Mouse (Mus musculus): ENCODE results near the gene Grin3b. TPM values are rescaled to one million over a fixed set of nuclear protein-coding genes. Genes with fewer than 3 reads are reported as not detected.

Grin3b gene
- total and polyA plus RNA-seq, 2 experiments from 2014 or later = 0.14 to 0.18 TPM

- H3K27ac ChIP-seq (ENCODE audit: low read depth, low read length) = no peak overlapping the region
- WGBS = 84% methylated on average over 10 of the region's 10 CpGs
- no peaks in the 10 kb centered on the region for H3K36me3 ChIP-seq (ENCODE audit: insufficient read depth)
- peaks cover 7% of the 10 kb centered on the region; the same call in 1 of the 2 replicates for H3K9me3 ChIP-seq (ENCODE audit: low read length)
- H3K4me2 ChIP-seq (ENCODE audit: low read depth) = no peak overlapping the region
- H3K9ac ChIP-seq = no peak overlapping the region
- TF ChIP-seq CTCF (IDR thresholded peaks at IDR 0.05; ENCODE audit: low read depth) = no peak
- no peak for DNase-seq
- H3K4me3 ChIP-seq (ENCODE audit: low read depth, low read length) = no peak overlapping the region
- H3K4me1 ChIP-seq (ENCODE audit: insufficient read depth) = no peaks in the 10 kb centered on the region
- no peak for ATAC-seq
- peaks cover 30% of the 10 kb centered on the region for H3K27me3 ChIP-seq (ENCODE audit: insufficient read depth, low read length)
Measured at GRCm38 (mm10) chr10:80015583-80015982, 45.1 kb downstream of the Grin3b start.

- Histone ChIP-seq H3K36me3 (ENCODE audit: insufficient read depth) (no peaks in the 10 kb centered on the region), H3K9ac (no peak within 1 kb of the TSS), H3K4me1 (ENCODE audit: insufficient read depth) (no peaks in the 10 kb centered on the region), H3K4me3 (ENCODE audit: low read depth, low read length) (no peak within 1 kb of the TSS), H3K27ac (ENCODE audit: low read depth, low read length) (no peak within 1 kb of the TSS), H3K27me3 (ENCODE audit: insufficient read depth, low read length) (peaks cover 31% of the 10 kb centered on the region), H3K4me2 (ENCODE audit: low read depth) (no peak within 1 kb of the TSS), H3K9me3 (ENCODE audit: low read length) (no peaks in the 10 kb centered on the region)
- DNase-seq = no peak
- ATAC-seq = no peak
- no peak for TF ChIP-seq CTCF (IDR thresholded peaks at IDR 0.05; ENCODE audit: low read depth)
- WGBS = 69% methylated on average over 11 of the region's 11 CpGs
Measured at GRCm38 (mm10) chr10:80016511-80016910, 46.0 kb downstream of the Grin3b start, which contains the start of gene Arhgap45. Gene Arhgap45 (plus strand): TSS chr10:80016653.

- Histone ChIP-seq H3K4me1 (ENCODE audit: insufficient read depth) (no peaks in the 10 kb centered on the region), H3K4me3 (ENCODE audit: low read depth, low read length) (no peak overlapping the region), H3K27me3 (ENCODE audit: insufficient read depth, low read length) (peaks cover 31% of the 10 kb centered on the region), H3K27ac (ENCODE audit: low read depth, low read length) (no peak overlapping the region), H3K4me2 (ENCODE audit: low read depth) (no peak overlapping the region), H3K9me3 (ENCODE audit: low read length) (no peaks in the 10 kb centered on the region), H3K9ac (no peak overlapping the region), H3K36me3 (ENCODE audit: insufficient read depth) (no peaks in the 10 kb centered on the region)
- WGBS = 88% methylated on average over 10 of the region's 10 CpGs
- ATAC-seq = no peak
- DNase-seq = no peak
- TF ChIP-seq CTCF (IDR thresholded peaks at IDR 0.05; ENCODE audit: low read depth) = no peak
Measured at GRCm38 (mm10) chr10:80016931-80017330, 46.4 kb downstream of the Grin3b start.

GRCm38 (mm10) chr10:80017361-80017760, 46.8 kb downstream of the Grin3b start:
- 79% methylated on average over 3 of the region's 3 CpGs for WGBS
- no peak for DNase-seq
- TF ChIP-seq CTCF (IDR thresholded peaks at IDR 0.05; ENCODE audit: low read depth) = no peak
- no peaks in the 10 kb centered on the region for H3K4me1 ChIP-seq (ENCODE audit: insufficient read depth)
- no peak overlapping the region for H3K27ac ChIP-seq (ENCODE audit: low read depth, low read length)
- H3K4me3 ChIP-seq (ENCODE audit: low read depth, low read length) = no peak overlapping the region
- peaks cover 31% of the 10 kb centered on the region for H3K27me3 ChIP-seq (ENCODE audit: insufficient read depth, low read length)
- H3K4me2 ChIP-seq (ENCODE audit: low read depth) = no peak overlapping the region
- ATAC-seq = no peak
- no peaks in the 10 kb centered on the region for H3K9me3 ChIP-seq (ENCODE audit: low read length)
- no peaks in the 10 kb centered on the region for H3K36me3 ChIP-seq (ENCODE audit: insufficient read depth)
- no peak overlapping the region for H3K9ac ChIP-seq

- H3K27ac ChIP-seq (ENCODE audit: low read depth, low read length) = no peak overlapping the region
- H3K4me1 ChIP-seq (ENCODE audit: insufficient read depth) = no peaks in the 10 kb centered on the region
- peaks cover 31% of the 10 kb centered on the region for H3K27me3 ChIP-seq (ENCODE audit: insufficient read depth, low read length)
- no peaks in the 10 kb centered on the region for H3K36me3 ChIP-seq (ENCODE audit: insufficient read depth)
- no peak for DNase-seq
- no peak for ATAC-seq
- TF ChIP-seq CTCF (IDR thresholded peaks at IDR 0.05; ENCODE audit: low read depth) = no peak
- no peak overlapping the region for H3K4me3 ChIP-seq (ENCODE audit: low read depth, low read length)
- H3K9me3 ChIP-seq (ENCODE audit: low read length) = no peaks in the 10 kb centered on the region
- H3K9ac ChIP-seq = no peak overlapping the region
- no peak overlapping the region for H3K4me2 ChIP-seq (ENCODE audit: low read depth)
- 84% methylated on average over 14 of the region's 14 CpGs for WGBS
Measured at GRCm38 (mm10) chr10:80017771-80018170, 47.3 kb downstream of the Grin3b start.

GRCm38 (mm10) chr10:80018739-80019297, 48.3 kb downstream of the Grin3b start:
- ATAC-seq (no peak), DNase-seq (no peak)
- Histone ChIP-seq H3K27me3 (ENCODE audit: insufficient read depth, low read length) (peaks cover 23% of the 10 kb centered on the region), H3K4me1 (ENCODE audit: insufficient read depth) (no peaks in the 10 kb centered on the region), H3K4me3 (ENCODE audit: low read depth, low read length) (no peak overlapping the region), H3K4me2 (ENCODE audit: low read depth) (no peak overlapping the region), H3K9me3 (ENCODE audit: low read length) (no peaks in the 10 kb centered on the region), H3K27ac (ENCODE audit: low read depth, low read length) (no peak overlapping the region), H3K9ac (no peak overlapping the region), H3K36me3 (ENCODE audit: insufficient read depth) (no peaks in the 10 kb centered on the region)
- 12% methylated on average over 12 of the region's 15 CpGs for WGBS
- TF ChIP-seq CTCF (IDR thresholded peaks at IDR 0.05; ENCODE audit: low read depth) = no peak

- Histone ChIP-seq H3K27me3 (ENCODE audit: insufficient read depth, low read length) (peaks cover 16% of the 10 kb centered on the region), H3K27ac (ENCODE audit: low read depth, low read length) (no peak overlapping the region), H3K4me3 (ENCODE audit: low read depth, low read length) (no peak overlapping the region), H3K9ac (no peak overlapping the region), H3K36me3 (ENCODE audit: insufficient read depth) (no peaks in the 10 kb centered on the region), H3K4me1 (ENCODE audit: insufficient read depth) (no peaks in the 10 kb centered on the region), H3K4me2 (ENCODE audit: low read depth) (no peak overlapping the region), H3K9me3 (ENCODE audit: low read length) (no peaks in the 10 kb centered on the region)
- 8% methylated on average over 20 of the region's 20 CpGs for WGBS
- TF ChIP-seq CTCF (IDR thresholded peaks at IDR 0.05; ENCODE audit: low read depth) = no peak
- DNase-seq (no peak), ATAC-seq (no peak)
Measured at GRCm38 (mm10) chr10:80019471-80020131, 49.1 kb downstream of the Grin3b start.

Measured in forebrain, postnatal 0 days (tissue).